Mouse (Mus musculus): Measurements from ENCODE around the gene Proca1. TPM values are rescaled to one million over a fixed set of nuclear protein-coding genes. Genes with fewer than 3 reads are reported as not detected.

The Proca1 gene
- polyA plus RNA-seq, 1 experiment, result 0.20 TPM

GRCm38 (mm10) chr11:78188331-78189233, 4.6 kb upstream of the Proca1 start, which contains the start of gene Rab34:
Rab34 (plus strand) TSS chr11:78188430.
- 1% methylated on average over 80 of the region's 80 CpGs for WGBS
- H3K4me1 ChIP-seq (ENCODE audit: control insufficient read depth, insufficient read depth, insufficient read length), result peaks cover 10% of the 10 kb centered on the region
- H3K36me3 ChIP-seq (ENCODE audit: control insufficient read depth, insufficient read depth, low read length), result no peaks in the 10 kb centered on the region
- peaks cover 20% of the 10 kb centered on the region for H3K27me3 ChIP-seq (ENCODE audit: control insufficient read depth, insufficient read depth, low read length)
- no peak for TF ChIP-seq CTCF (IDR thresholded peaks at IDR 0.05; ENCODE audit: extremely low read depth, insufficient read depth, insufficient read length, insufficient replicate concordance)
- TF ChIP-seq POLR2A (IDR thresholded peaks at IDR 0.05; ENCODE audit: low read depth, low read length), result no peak
- no peak for DNase-seq (ENCODE audit: low read depth in 1 of 2, low spot score in 2 of 2)
- H3K27ac ChIP-seq (ENCODE audit: insufficient read depth, low read length), result peak within 1 kb of the TSS; percentile 9; the same call in 1 of the 2 replicates
- H3K4me3 ChIP-seq (ENCODE audit: extremely low read depth, insufficient read depth, insufficient read length), result peak within 1 kb of the TSS; percentile 48

- peak overlapping the region; percentile 48; the same call in 1 of the 2 replicates for H3K4me3 ChIP-seq (ENCODE audit: extremely low read depth, insufficient read depth, insufficient read length)
- WGBS, result 5% methylated on average over 42 of the region's 42 CpGs
- no peaks in the 10 kb centered on the region for H3K36me3 ChIP-seq (ENCODE audit: control insufficient read depth, insufficient read depth, low read length)
- H3K27me3 ChIP-seq (ENCODE audit: control insufficient read depth, insufficient read depth, low read length), result peaks cover 20% of the 10 kb centered on the region
- DNase-seq (ENCODE audit: low read depth in 1 of 2, low spot score in 2 of 2), result no peak
- no peak overlapping the region for H3K27ac ChIP-seq (ENCODE audit: insufficient read depth, low read length)
- TF ChIP-seq CTCF (IDR thresholded peaks at IDR 0.05; ENCODE audit: extremely low read depth, insufficient read depth, insufficient read length, insufficient replicate concordance) (no peak), POLR2A (IDR thresholded peaks at IDR 0.05; ENCODE audit: low read depth, low read length) (no peak)
- peaks cover 10% of the 10 kb centered on the region for H3K4me1 ChIP-seq (ENCODE audit: control insufficient read depth, insufficient read depth, insufficient read length)
These were observed 3.8 kb upstream of the Proca1 start for GRCm38 (mm10) chr11:78189234-78190040.

GRCm38 (mm10) chr11:78190041-78190440, 3.2 kb upstream of the Proca1 start:
- Histone ChIP-seq H3K4me3 (ENCODE audit: extremely low read depth, insufficient read depth, insufficient read length) (no peak overlapping the region), H3K27ac (ENCODE audit: insufficient read depth, low read length) (no peak overlapping the region), H3K36me3 (ENCODE audit: control insufficient read depth, insufficient read depth, low read length) (no peaks in the 10 kb centered on the region), H3K4me1 (ENCODE audit: control insufficient read depth, insufficient read depth, insufficient read length) (peaks cover 12% of the 10 kb centered on the region), H3K27me3 (ENCODE audit: control insufficient read depth, insufficient read depth, low read length) (peaks cover 20% of the 10 kb centered on the region)
- TF ChIP-seq CTCF (IDR thresholded peaks at IDR 0.05; ENCODE audit: extremely low read depth, insufficient read depth, insufficient read length, insufficient replicate concordance) (no peak), POLR2A (IDR thresholded peaks at IDR 0.05; ENCODE audit: low read depth, low read length) (no peak)
- 79% methylated on average over 6 of the region's 6 CpGs for WGBS
- no peak for DNase-seq (ENCODE audit: low read depth in 1 of 2, low spot score in 2 of 2)

GRCm38 (mm10) chr11:78194411-78195100, 1.4 kb downstream of the Proca1 start:
- H3K4me3 ChIP-seq (ENCODE audit: extremely low read depth, insufficient read depth, insufficient read length), result peak overlapping the region; percentile 55
- H3K36me3 ChIP-seq (ENCODE audit: control insufficient read depth, insufficient read depth, low read length), result no peaks in the 10 kb centered on the region
- peak overlapping the region; percentile 28; the same call in 1 of the 2 replicates for H3K27ac ChIP-seq (ENCODE audit: insufficient read depth, low read length)
- DNase-seq (ENCODE audit: low read depth in 1 of 2, low spot score in 2 of 2), result peak in 1 of 2 experiments; percentile 66
- peaks cover 4% of the 10 kb centered on the region; the same call in 1 of the 2 replicates for H3K4me1 ChIP-seq (ENCODE audit: control insufficient read depth, insufficient read depth, insufficient read length)
- 3% methylated on average over 29 of the region's 30 CpGs for WGBS
- H3K27me3 ChIP-seq (ENCODE audit: control insufficient read depth, insufficient read depth, low read length), result 0 out of 2 replicates have a peak, but pooled peaks cover 2% of the 10 kb centered on the region
- TF ChIP-seq CTCF (IDR thresholded peaks at IDR 0.05; ENCODE audit: extremely low read depth, insufficient read depth, insufficient read length, insufficient replicate concordance) (no peak), POLR2A (IDR thresholded peaks at IDR 0.05; ENCODE audit: low read depth, low read length) (no peak)

- Histone ChIP-seq H3K27me3 (ENCODE audit: control insufficient read depth, insufficient read depth, low read length) (no peaks in the 10 kb centered on the region), H3K27ac (ENCODE audit: insufficient read depth, low read length) (peak overlapping the region; percentile 28; the same call in 1 of the 2 replicates), H3K4me3 (ENCODE audit: extremely low read depth, insufficient read depth, insufficient read length) (peak overlapping the region; percentile 55), H3K4me1 (ENCODE audit: control insufficient read depth, insufficient read depth, insufficient read length) (peaks cover 4% of the 10 kb centered on the region; the same call in 1 of the 2 replicates), H3K36me3 (ENCODE audit: control insufficient read depth, insufficient read depth, low read length) (no peaks in the 10 kb centered on the region)
- no peak for DNase-seq (ENCODE audit: low read depth in 1 of 2, low spot score in 2 of 2)
- TF ChIP-seq POLR2A (IDR thresholded peaks at IDR 0.05; ENCODE audit: low read depth, low read length) (no peak), CTCF (IDR thresholded peaks at IDR 0.05; ENCODE audit: extremely low read depth, insufficient read depth, insufficient read length, insufficient replicate concordance) (no peak)
- WGBS, result 76% methylated on average over 23 of the region's 23 CpGs
These were observed 2.1 kb downstream of the Proca1 start for GRCm38 (mm10) chr11:78195101-78195863.
